Mouse (Mus musculus) cerebellum, adult 11 months (tissue): Measurements from ENCODE around the gene Rraga.
A peak's percentile ranks its signal among the peaks of the same experiment; 100 is the strongest.
"Not testable (repeated sequence)": the region's sequence is repeated elsewhere in the genome, so short reads cannot be mapped to it uniquely, and the experiment has no call there.

ENCODE experiments used
- DNase-seq: peaks from one replicate; pipeline ENCODE4 v3.0.0; 2022

Rraga gene

DNA sequence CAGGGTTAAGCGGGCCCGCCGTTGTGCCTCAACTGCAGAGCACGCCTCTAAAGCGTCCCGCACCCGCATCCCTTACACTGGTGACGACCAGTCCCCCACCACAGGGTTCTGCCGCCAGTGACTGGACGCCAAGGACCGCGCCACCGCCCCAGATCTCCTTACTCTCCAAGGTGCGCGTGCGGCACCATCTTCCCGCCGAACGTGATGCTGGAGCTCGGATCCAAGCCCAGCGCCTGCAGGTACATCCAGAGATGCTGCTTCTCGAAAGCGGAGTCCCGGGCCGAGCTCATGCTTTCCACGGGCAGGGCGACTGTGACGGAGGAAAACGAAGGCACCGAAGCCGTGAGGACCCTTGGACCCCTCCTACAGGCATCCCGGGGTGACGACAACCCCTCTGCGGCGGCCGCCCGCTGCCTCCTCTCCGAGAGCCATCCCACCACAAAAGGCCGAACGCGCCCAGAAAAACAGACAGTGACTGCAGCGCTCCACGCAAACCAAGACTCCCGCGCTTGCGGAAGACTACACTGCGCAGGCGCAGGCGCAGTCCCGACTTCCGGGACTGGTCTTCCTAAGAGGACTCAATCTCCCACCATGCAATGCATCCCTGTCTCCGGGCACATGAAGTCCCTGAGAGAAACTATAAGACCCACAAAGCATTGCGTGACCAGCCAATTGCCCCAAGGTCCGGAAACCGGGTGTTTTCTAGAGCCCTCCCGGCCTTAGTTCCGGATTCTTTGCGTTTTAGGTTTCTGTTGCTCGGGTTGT lies 36.2 kb downstream of the Rraga start, which contains the start of gene Haus6:
TSS of gene Haus6 (minus strand) at position 532 of the 765 bp plus-strand sequence.
- DNase-seq = peak; percentile 91

DNA sequence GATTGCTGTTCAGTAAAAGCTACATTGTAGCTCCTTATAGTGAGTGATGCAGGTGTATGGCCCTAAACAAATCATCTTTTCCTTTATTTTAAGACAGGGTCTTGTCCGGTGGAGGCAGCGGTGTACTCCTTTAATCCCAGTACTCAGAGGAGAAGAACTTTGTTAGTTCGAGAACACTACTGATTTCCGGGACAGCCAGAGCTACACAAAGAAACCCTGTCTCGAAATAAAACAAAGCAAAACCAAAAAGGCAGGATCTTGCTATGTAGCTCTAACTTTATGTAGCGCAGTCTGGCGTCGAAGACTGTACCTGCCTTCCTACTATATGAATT lies 36.8 kb downstream of the Rraga start:
- DNase-seq = no peak

DNA sequence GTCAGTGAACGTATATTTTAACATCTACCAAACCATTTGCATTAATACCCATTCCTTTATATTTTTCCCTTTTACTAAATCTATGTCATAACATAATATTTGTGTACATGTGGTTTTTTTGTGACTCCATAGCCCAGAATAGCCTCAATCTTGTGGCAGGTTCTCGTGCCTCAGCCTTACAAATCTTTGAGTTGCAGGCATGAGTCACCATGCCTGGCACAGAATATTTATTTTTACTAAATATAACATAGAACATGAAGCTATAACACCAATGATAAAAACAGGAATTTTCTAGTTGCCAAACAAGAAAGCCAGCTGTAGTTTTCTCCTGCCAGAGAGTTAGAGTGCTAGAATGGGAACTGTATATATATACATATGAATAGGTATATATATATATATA lies 45.0 kb downstream of the Rraga start:
- DNase-seq = no peak

DNA sequence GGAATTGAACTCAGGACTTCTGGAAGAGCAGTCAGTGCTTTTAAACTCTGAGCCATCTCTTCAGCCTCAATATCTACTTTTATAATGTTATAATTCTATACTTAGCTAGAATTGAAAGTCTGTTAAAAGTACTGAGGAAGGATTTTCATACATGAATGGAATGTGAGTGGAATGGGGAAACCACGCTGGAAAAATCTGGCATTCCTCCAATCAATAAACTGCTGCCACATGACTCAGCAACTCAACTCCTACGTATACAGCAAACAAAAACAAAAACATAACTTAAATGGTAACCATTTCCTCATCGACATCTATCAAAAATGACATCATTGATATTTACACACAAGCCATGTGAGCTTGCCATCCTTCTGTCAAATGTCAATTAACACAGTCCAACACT lies 46.6 kb downstream of the Rraga start:
- DNase-seq = no peak

DNA sequence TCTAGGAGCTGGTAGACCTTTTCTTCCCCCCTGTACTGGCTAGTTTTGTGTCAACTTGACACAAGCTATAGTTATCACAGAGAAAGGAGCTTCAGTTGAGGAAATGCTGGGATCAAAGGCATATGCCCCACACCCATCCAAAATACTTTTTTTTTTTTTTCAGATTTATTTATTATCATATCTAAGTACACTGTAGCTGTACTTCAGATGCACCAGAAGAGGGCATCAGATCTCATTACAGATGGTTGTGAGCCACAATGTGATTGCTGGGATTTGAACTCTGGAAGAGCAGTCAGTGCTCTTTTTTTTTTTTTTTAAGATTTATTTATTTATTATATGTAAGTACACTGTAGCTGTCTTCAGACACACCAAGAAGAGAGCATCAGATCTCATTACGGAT lies 47.1 kb downstream of the Rraga start:
- not testable (repeated sequence) for DNase-seq

DNA sequence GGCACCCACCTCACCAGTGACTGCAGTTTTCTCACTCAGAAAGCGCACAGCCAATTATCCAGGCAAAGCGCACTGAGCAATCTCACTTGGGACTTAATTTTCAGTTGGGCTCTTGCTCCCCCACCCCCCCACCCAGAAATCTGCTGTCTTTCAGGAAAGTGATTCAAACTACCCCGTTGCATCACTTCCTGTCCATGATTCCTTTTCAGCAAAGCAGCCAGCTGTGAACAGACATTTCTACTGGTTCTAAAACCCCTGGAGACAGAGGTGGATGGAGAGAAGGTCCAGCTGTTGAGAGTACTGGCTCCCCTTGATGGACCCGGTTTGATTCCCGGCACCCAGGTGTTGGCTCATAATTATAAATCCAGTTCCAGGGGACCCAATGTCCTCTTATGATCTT lies 50.0 kb downstream of the Rraga start:
- DNase-seq = no peak

DNA sequence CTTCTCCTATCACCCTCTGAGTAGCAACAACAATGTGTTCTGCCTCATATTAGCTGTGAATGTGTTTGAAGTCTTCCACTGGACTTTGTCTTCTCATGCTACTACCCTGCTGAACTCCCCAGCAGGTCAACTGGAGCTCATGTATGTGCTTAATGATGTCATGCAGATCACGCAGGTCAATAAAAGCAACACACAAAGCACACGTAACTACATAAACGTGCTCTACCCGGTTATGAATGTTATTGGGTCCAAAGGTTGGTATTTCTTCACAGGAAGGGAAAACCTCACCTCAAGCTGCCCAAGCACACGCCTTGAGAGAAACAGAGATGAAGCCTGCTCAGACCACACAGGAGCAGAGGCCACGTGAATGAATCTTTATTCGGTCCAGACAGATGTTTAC lies 51.0 kb downstream of the Rraga start:
- not testable (repeated sequence) for DNase-seq
